Mouse (Mus musculus) embryonic facial prominence, embryonic 10.5 days (tissue): ENCODE measurements around the gene Nav2. TPM values are rescaled to one million over a fixed set of nuclear protein-coding genes. Genes with fewer than 3 reads are reported as not detected.

Experiments
- DNase-seq: peaks from one replicate; pipeline ENCODE4 v3.0.0-alpha.2; 2017; ENCODE audit warnings: low spot score
- H3K27ac ChIP-seq: fragments of 300-500 bp; sonication (generic); replicated peaks from 2 replicates; pipeline ENCODE4 v1.5.1; 2016; ENCODE audit warnings: mild to moderate bottlenecking
- H3K27me3 ChIP-seq: fragments of 300-500 bp; sonication (generic); replicated peaks from 2 replicates; pipeline ENCODE4 v1.6.1; 2016; ENCODE audit warnings: low read depth, mild to moderate bottlenecking; ENCODE audit not compliant: poor library complexity, severe bottlenecking
- H3K36me3 ChIP-seq: fragments of 300-500 bp; sonication (generic); replicated peaks from 2 replicates; pipeline ENCODE4 v1.6.1; 2016; ENCODE audit warnings: mild to moderate bottlenecking, moderate library complexity
- H3K4me1 ChIP-seq: fragments of 300-500 bp; sonication (generic); 2 replicates; pipeline ENCODE4 v1.6.1; 2016
- H3K4me3 ChIP-seq: fragments of 300-500 bp; sonication (generic); 2 replicates; pipeline ENCODE4 v1.5.1; 2016; ENCODE audit warnings: mild to moderate bottlenecking, moderate library complexity
- H3K9me3 ChIP-seq: fragments of 300-500 bp; sonication (generic); 2 replicates; pipeline ENCODE4 v1.6.1; 2016; ENCODE audit warnings: mild to moderate bottlenecking
- WGBS: fragments of 180-500 bp; shearing (Covaris S2); methylation state at CpG from one replicate; pipeline ENCODE4 v1.1.7; 2016; 5-methylcytosine and 5-hydroxymethylcytosine counted together
- polyA plus RNA-seq: library from polyadenylated mRNA; unstranded; fragments of >200 nt; fragmentation: Nextera tagmentation; extraction: Ambion mirVana; gene quantifications from 2 replicates; pipeline ENCODE4 v1.2.1, GENCODE M21; 2016

Nav2 gene
- polyA plus RNA-seq, 1 experiment from 2014 or later, result 11.5 TPM

GRCm38 (mm10) chr7:49291208-49291892 lies 382.8 kb downstream of the Nav2 start:
- Histone ChIP-seq H3K27ac (no peak overlapping the region), H3K9me3 (peaks cover 2% of the 10 kb centered on the region; the same call in 1 of the 2 replicates), H3K4me1 (peaks cover 14% of the 10 kb centered on the region), H3K36me3 (no peaks in the 10 kb centered on the region), H3K4me3 (no peak overlapping the region), H3K27me3 (no peaks in the 10 kb centered on the region)
- DNase-seq, result no peak
- WGBS, result 90% methylated on average over 8 of the region's 8 CpGs

- Histone ChIP-seq H3K36me3 (no peaks in the 10 kb centered on the region), H3K4me1 (peaks cover 34% of the 10 kb centered on the region), H3K27me3 (peaks cover 17% of the 10 kb centered on the region), H3K9me3 (no peaks in the 10 kb centered on the region), H3K27ac (no peak overlapping the region; the same call in 1 of the 2 replicates), H3K4me3 (no peak overlapping the region)
- DNase-seq, result no peak
- 74% methylated on average over 3 of the region's 3 CpGs for WGBS
These were observed 388.6 kb downstream of the Nav2 start for GRCm38 (mm10) chr7:49297148-49297547.

GRCm38 (mm10) chr7:49298431-49298839 lies 389.9 kb downstream of the Nav2 start:
- 11% methylated on average over 4 of the region's 4 CpGs for WGBS
- H3K4me1 ChIP-seq, result peaks cover 35% of the 10 kb centered on the region
- no peaks in the 10 kb centered on the region for H3K9me3 ChIP-seq
- DNase-seq, result peak; percentile 25
- no peak overlapping the region for H3K4me3 ChIP-seq
- no peak overlapping the region for H3K27ac ChIP-seq
- H3K27me3 ChIP-seq, result peaks cover 30% of the 10 kb centered on the region
- H3K36me3 ChIP-seq, result no peaks in the 10 kb centered on the region

- H3K36me3 ChIP-seq, result no peaks in the 10 kb centered on the region
- peaks cover 61% of the 10 kb centered on the region for H3K27me3 ChIP-seq
- H3K4me3 ChIP-seq, result no peak overlapping the region
- no peak overlapping the region for H3K27ac ChIP-seq
- WGBS, result 78% methylated on average over 6 of the region's 6 CpGs
- no peak for DNase-seq
- H3K4me1 ChIP-seq, result peaks cover 60% of the 10 kb centered on the region
- H3K9me3 ChIP-seq, result no peaks in the 10 kb centered on the region
These were observed 393.0 kb downstream of the Nav2 start for GRCm38 (mm10) chr7:49301487-49301886.

- peak; percentile 61 for DNase-seq
- Histone ChIP-seq H3K4me3 (peak overlapping the region; percentile 64), H3K27ac (peak overlapping the region; percentile 70), H3K4me1 (peaks cover 45% of the 10 kb centered on the region), H3K27me3 (peaks cover 67% of the 10 kb centered on the region), H3K9me3 (no peaks in the 10 kb centered on the region), H3K36me3 (no peaks in the 10 kb centered on the region)
- WGBS, result under 1% methylated on average over 31 of the region's 31 CpGs
These were observed 395.3 kb downstream of the Nav2 start for GRCm38 (mm10) chr7:49303600-49304411.

GRCm38 (mm10) chr7:49307717-49308116 lies 399.2 kb downstream of the Nav2 start:
- DNase-seq, result no peak
- peaks cover 5% of the 10 kb centered on the region; the same call in 1 of the 2 replicates for H3K36me3 ChIP-seq
- peaks cover 6% of the 10 kb centered on the region; the same call in 1 of the 2 replicates for H3K9me3 ChIP-seq
- no peak overlapping the region for H3K27ac ChIP-seq
- WGBS, result 83% methylated on average over 6 of the region's 6 CpGs
- H3K4me1 ChIP-seq, result peaks cover 40% of the 10 kb centered on the region
- H3K4me3 ChIP-seq, result no peak overlapping the region
- peaks cover 44% of the 10 kb centered on the region for H3K27me3 ChIP-seq

GRCm38 (mm10) chr7:49309746-49310145 lies 401.2 kb downstream of the Nav2 start:
- no peak overlapping the region for H3K4me3 ChIP-seq
- no peak for DNase-seq
- H3K27me3 ChIP-seq, result peaks cover 24% of the 10 kb centered on the region
- H3K36me3 ChIP-seq, result peaks cover 5% of the 10 kb centered on the region; the same call in 1 of the 2 replicates
- H3K9me3 ChIP-seq, result peaks cover 6% of the 10 kb centered on the region; the same call in 1 of the 2 replicates
- 77% methylated on average over 5 of the region's 5 CpGs for WGBS
- no peak overlapping the region for H3K27ac ChIP-seq
- H3K4me1 ChIP-seq, result peaks cover 28% of the 10 kb centered on the region

- H3K27me3 ChIP-seq, result no peaks in the 10 kb centered on the region
- no peak overlapping the region for H3K27ac ChIP-seq
- peaks cover 5% of the 10 kb centered on the region; the same call in 1 of the 2 replicates for H3K36me3 ChIP-seq
- H3K4me3 ChIP-seq, result no peak overlapping the region
- peaks cover 6% of the 10 kb centered on the region; the same call in 1 of the 2 replicates for H3K9me3 ChIP-seq
- peaks cover 20% of the 10 kb centered on the region for H3K4me1 ChIP-seq
- 81% methylated on average over 7 of the region's 7 CpGs for WGBS
- no peak for DNase-seq
These were observed 405.4 kb downstream of the Nav2 start for GRCm38 (mm10) chr7:49313945-49314344.

GRCm38 (mm10) chr7:49315033-49315432 lies 406.5 kb downstream of the Nav2 start:
- no peak for DNase-seq
- Histone ChIP-seq H3K4me1 (peaks cover 15% of the 10 kb centered on the region), H3K27me3 (no peaks in the 10 kb centered on the region), H3K27ac (no peak overlapping the region), H3K9me3 (peaks cover 6% of the 10 kb centered on the region; the same call in 1 of the 2 replicates), H3K36me3 (peaks cover 5% of the 10 kb centered on the region; the same call in 1 of the 2 replicates), H3K4me3 (no peak overlapping the region)
- WGBS, result 79% methylated on average over 3 of the region's 3 CpGs

GRCm38 (mm10) chr7:49316600-49316999 lies 408.1 kb downstream of the Nav2 start:
- H3K27me3 ChIP-seq, result no peaks in the 10 kb centered on the region
- no peak overlapping the region for H3K4me3 ChIP-seq
- peaks cover 15% of the 10 kb centered on the region; the same call in 1 of the 2 replicates for H3K4me1 ChIP-seq
- H3K27ac ChIP-seq, result no peak overlapping the region
- DNase-seq, result no peak
- WGBS, result 76% methylated on average over 3 of the region's 3 CpGs
- peaks cover 6% of the 10 kb centered on the region; the same call in 1 of the 2 replicates for H3K9me3 ChIP-seq
- peaks cover 5% of the 10 kb centered on the region; the same call in 1 of the 2 replicates for H3K36me3 ChIP-seq

- DNase-seq, result no peak
- Histone ChIP-seq H3K4me3 (no peak overlapping the region), H3K4me1 (peaks cover 15% of the 10 kb centered on the region; the same call in 1 of the 2 replicates), H3K9me3 (no peaks in the 10 kb centered on the region), H3K27me3 (no peaks in the 10 kb centered on the region), H3K27ac (no peak overlapping the region), H3K36me3 (no peaks in the 10 kb centered on the region)
- WGBS, result 88% methylated on average over 15 of the region's 15 CpGs
These were observed 409.8 kb downstream of the Nav2 start for GRCm38 (mm10) chr7:49318183-49318897.

GRCm38 (mm10) chr7:49318898-49319293 lies 410.4 kb downstream of the Nav2 start:
- DNase-seq, result no peak
- Histone ChIP-seq H3K4me1 (peaks cover 14% of the 10 kb centered on the region; the same call in 1 of the 2 replicates), H3K27ac (no peak overlapping the region), H3K9me3 (no peaks in the 10 kb centered on the region), H3K27me3 (no peaks in the 10 kb centered on the region), H3K4me3 (no peak overlapping the region), H3K36me3 (no peaks in the 10 kb centered on the region)
- WGBS, result 92% methylated on average over 8 of the region's 8 CpGs
